Mouse (Mus musculus) layer of hippocampus, adult 11-12 months (tissue): ENCODE measurements around the gene Prkg2.

ENCODE experiments used
- DNase-seq: peaks from one replicate; pipeline ENCODE4 v3.0.0; 2022; ENCODE audit warnings: low spot score

The Prkg2 gene

DNA sequence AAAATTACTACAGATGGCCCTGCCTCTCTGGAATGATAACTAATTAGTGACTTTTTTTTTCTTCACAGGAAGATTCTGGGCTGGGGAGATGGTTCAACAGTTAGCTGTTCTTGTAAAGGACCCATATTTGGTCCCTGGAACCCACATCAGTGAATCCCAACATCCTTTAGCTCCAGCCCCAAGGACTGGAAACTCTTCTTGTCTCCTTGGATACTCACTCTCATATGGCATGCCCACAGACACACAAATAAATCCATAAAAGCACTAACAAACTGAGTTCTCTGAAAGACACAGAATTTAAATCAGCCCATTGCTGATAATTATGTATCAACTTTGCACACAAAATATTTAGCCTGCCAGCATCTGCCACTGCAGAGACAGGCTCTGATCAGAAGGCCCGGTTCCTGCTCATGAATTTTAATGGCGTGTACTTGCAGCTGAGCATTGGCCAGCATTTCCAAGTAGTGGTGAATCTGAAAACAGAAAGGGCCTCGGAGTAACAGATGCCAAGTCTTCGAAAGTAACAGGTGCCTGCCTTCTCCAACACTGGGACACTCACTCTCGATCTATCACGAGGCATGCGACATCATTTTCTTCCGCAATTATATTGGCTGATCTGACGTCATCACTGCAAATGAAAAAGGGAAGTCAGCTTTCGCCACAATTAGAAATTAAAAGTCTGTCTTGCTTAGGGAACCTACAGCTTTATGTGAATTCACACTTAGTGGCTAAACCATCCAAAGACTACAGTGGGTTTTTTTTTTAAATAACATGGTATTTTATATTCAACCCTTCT lies 61.1 kb downstream of the Prkg2 start:
- DNase-seq = peak; percentile 42

GRCm38 (mm10) chr5:98966679-98967078 lies 70.5 kb downstream of the Prkg2 start:
- no peak for DNase-seq

- DNase-seq = peak; percentile 10
Measured at GRCm38 (mm10) chr5:98965139-98965538, 72.0 kb downstream of the Prkg2 start.

GRCm38 (mm10) chr5:98964367-98964766 lies 72.8 kb downstream of the Prkg2 start:
- DNase-seq = no peak

DNA sequence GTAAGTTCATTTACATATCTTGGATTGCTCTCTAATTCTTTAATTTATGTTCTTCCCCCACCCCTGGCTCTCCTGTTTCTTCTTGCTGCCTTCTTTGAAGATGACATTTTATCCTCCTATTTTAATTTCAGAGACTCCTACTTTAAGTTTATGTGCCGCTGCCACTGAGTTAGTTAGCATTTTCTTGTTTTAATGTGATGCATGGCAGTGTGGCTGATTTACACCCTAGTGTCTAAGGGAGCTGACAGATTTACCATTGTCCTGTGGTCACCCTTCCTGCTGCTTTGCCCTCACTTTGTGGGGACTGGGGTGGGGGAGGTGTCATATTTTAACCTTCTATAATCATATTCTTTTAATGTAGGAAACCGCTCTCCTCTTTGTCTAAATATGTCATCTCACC lies 74.7 kb downstream of the Prkg2 start:
- no peak for DNase-seq

- no peak for DNase-seq
Measured at GRCm38 (mm10) chr5:98955576-98955975, 81.6 kb downstream of the Prkg2 start.

GRCm38 (mm10) chr5:98953386-98953785 lies 83.8 kb downstream of the Prkg2 start:
- DNase-seq = no peak

DNA sequence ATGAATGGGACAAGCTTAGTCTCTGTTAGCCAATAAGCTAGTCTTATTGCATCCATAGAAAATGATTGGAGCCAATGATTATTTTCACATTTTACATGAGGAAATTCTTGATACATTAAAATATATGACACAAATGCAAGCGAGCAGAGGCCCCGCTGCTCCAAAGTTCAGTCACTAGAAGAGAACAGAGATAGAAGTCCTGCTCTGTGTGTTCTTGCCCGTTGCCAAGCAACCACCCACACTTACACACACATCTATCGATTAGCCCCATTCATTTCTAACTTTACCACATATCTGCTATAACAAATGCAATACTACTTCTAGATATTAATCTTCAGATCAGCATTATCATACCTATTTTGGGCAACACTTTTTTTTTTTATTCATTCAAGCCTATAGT lies 85.6 kb downstream of the Prkg2 start:
- DNase-seq = no peak

- no peak for DNase-seq
Measured at GRCm38 (mm10) chr5:98950495-98951092, 86.6 kb downstream of the Prkg2 start.

DNA sequence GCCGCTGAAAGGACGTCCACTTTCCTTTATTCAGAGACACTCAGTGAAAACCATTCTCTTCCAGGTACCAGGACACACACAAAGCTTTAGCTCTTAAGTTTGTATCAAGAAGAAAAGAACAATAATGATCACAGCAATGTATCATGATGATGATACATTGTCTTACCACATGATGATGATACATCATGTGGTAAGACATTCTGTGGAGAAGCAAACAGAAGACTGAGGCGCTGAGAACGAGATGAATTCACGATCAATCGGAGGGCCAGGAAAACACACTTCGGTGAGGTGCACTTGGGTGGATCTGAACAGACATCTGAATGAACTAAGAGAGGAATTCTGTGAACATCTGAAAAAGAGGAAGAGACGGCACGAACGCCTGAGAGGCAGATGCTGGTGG lies 87.4 kb downstream of the Prkg2 start:
- DNase-seq = no peak

GRCm38 (mm10) chr5:98946656-98947055 lies 90.5 kb downstream of the Prkg2 start:
- DNase-seq = no peak

- DNase-seq = no peak
Measured at GRCm38 (mm10) chr5:98946117-98946620, 91.0 kb downstream of the Prkg2 start.

- DNase-seq = no peak
Measured at GRCm38 (mm10) chr5:98943776-98944175, 93.4 kb downstream of the Prkg2 start.

DNA sequence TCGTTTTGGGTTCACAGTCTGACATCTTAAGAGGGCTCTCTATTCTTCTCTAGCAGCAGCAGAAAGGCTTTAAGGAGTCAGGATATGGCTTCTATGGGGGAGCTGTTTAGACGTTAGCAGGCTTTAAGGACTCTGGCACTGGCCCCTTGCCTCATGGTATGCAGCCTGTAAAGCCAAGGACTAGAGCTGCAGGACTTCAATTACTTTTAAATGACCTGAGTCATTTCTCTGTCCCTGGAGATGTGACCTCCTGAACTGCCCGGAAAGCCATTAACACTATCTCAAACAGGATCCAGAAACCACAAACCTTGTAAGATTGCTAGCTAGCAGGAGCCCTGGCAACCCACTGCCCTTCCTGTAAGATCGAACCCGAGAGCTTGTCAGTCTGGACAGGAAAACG lies 96.4 kb downstream of the Prkg2 start:
- DNase-seq = no peak

- DNase-seq = no peak
Measured at GRCm38 (mm10) chr5:98939631-98940208, 97.4 kb downstream of the Prkg2 start.

DNA sequence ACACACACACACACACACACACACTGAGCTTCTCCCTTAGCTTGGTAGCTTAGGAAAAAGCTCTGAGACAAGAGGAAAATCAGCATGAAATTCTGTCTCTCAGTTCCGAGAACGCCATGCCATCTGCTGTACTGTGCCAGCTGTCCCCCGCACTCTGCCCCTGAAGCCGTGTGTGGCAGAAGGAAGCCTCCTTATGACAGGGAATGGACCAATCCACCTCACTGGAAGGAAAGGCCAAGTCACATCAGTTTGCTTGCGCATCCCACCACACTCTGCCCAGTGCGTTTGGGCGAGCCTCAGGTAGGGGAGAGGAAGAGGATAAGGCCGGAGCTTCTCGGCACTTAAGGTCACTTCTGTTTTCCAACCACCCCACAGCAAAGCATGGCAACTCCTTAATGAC lies 98.0 kb downstream of the Prkg2 start:
- no peak for DNase-seq

DNA sequence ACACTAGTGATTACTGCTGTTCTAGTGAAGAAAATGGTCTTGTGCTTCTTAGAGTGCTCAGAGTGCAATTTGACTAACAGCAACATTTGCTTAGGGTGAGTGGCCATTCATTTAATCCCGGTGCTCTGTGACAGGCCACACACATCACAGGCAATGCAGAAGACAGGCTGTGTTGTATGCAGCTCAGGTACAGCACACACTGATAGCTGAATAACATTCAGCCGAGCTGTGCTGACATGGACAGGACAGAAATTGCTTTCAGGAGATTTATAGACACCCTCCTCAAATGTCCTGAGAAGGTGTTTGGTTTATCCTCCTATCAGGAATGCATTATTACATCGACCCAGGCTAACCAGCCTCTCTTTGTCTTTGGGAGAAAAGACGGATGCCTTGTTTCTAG lies 99.3 kb downstream of the Prkg2 start:
- DNase-seq = no peak

DNA sequence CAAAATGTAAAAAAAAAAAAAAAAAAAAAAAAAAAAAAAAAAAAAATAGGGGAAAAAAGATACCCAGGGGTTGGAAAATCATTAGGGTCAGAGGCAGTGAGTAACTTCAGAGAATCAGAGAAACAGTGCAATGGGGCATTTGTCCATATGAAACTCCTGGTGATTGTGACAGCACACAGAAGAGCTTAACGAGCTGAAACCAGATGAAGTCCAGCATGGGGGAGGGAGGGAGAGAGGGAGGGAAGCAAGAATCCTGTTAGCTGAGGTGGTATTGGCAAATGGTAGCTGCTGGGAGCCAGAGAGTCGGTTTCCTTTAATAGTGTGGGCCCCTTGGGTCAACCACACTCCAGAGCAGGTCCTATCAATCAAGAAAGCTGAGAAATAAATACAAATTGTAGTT lies 100.5 kb downstream of the Prkg2 start:
- no peak for DNase-seq

DNA sequence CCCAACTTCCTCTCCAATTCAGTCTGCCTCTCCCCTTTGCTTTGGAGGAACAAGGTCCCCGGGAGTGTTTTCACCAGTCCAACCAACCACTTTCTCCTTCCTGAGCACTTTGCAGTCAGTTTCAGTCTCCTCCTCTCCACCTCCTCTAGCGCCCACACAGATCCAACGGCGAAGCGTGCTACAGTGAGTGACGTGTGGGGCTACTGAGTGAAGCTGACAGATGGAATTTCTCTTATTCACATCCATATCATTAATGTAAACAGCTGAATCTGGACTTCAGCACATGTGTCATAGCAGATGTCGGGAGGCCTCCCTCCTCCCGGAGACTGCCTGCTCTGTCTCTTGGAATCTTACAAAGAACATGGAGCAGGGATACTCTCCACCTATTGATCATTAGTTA lies 101.2 kb downstream of the Prkg2 start:
- no peak for DNase-seq

- DNase-seq = no peak
Measured at GRCm38 (mm10) chr5:98922921-98923320, 114.2 kb downstream of the Prkg2 start.

- DNase-seq = no peak
Measured at GRCm38 (mm10) chr5:98921608-98922007, 115.5 kb downstream of the Prkg2 start.

DNA sequence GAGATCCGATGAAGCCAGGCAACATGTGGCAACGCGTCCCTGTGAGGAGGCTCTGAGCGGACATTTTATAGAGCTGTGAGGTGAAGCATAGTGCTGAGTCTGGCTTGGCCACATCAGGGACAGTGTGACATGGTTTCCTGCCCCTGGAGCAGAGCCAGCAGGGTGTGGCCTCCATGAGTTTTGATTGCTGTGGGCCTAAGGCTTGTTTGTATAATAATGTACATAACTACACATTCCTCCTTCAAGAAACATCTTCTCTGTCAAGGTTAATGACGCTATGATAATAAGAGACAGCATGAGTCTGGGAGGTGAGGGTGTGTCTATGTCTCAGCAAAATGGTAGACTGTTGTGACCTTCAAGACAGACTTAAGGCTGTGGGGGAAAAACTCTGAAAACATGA lies 118.4 kb downstream of the Prkg2 start:
- DNase-seq = no peak

- peak; percentile 19 for DNase-seq
Measured at GRCm38 (mm10) chr5:98902339-98902738, 134.8 kb downstream of the Prkg2 start.
